Mouse (Mus musculus): ENCODE data around the gene Nol6.
A peak's percentile ranks its signal among the peaks of the same experiment; 100 is the strongest.
"Not testable (repeated sequence)": the region's sequence is repeated elsewhere in the genome, so short reads cannot be mapped to it uniquely, and the experiment has no call there.

The Nol6 gene

DNA sequence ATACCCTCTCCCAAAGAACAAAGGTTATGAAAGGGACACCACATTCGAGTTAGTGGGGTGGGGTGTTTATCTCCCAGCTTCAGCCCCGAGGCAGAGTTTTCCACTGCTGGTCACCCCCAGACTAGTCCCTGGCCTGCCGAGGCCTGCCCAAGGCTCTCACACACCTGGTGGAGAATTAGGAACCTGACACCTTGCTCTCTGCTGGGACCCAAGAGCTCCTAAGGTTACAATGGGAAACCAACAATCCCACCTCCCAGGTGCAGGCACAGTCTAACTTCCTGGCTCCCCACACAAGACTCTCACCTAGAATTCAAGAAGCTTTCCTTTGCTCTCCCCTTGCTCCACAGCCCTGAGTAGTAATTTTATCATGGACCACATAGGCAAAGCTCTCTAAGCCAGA is 7.4 kb downstream of the Nol6 start:
- no peak for DNase-seq

GRCm38 (mm10) chr4:41115793-41116192 is 8.5 kb downstream of the Nol6 start:
- no peak for DNase-seq

- no peak for DNase-seq
Measured at GRCm38 (mm10) chr4:41115074-41115473, 9.2 kb downstream of the Nol6 start.

DNA sequence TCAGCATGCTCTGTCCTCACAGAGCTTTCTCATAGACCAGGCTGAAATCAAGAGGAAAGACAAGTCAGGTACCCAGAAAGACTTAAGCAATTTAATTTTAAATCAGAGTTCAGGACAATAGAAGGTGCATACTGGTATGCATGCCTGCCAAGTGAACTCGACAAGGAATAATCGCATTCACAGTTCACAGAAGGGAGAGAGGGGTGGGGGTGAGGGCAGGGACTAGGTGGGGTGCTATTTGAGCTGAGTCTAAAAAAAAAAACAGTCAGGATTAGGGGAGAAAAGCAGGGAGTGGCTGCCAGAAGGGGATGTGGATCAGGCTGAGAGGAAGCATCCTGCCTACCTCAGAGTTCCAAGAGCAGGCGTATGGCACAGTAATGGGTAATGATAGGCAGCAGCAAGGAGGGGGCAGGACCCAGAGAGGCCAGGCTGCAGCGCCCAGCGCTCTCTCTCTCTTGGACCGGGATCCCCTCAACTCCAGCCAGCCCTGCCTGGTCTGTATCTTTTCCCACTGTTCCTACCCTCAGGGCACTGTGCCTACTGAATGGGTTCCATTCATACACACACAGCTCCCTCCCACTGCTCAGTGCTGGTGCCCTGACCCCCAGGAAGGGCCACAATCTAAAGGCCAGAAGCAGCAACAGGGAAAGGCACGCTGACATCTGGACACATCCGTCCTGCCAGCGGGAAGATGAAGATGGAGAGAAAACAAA is 9.7 kb downstream of the Nol6 start:
- DNase-seq = no peak

GRCm38 (mm10) chr4:41108717-41109425 is 15.4 kb downstream of the Nol6 start:
- no peak for DNase-seq

DNA sequence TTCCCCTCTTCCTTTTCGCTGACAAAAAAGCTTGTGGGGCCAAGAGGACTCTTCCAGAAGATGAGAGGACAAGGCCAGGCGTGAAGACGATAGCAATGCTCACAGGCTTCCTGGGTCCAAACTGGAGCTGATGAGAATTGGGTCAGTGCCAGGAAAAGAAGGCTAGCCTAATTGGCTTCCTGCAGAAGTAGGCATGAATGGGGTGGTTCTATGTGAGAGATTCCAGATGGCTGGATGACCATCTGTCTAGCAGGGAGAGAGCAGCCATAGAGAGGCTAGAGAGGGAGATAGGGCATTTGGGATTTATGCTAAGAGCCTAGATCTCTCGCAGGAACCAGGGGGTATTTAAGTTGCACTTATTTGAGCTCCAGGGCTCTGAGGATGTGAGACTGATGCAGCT is 16.8 kb downstream of the Nol6 start:
- DNase-seq = no peak

- no peak for DNase-seq
Measured at GRCm38 (mm10) chr4:41102901-41103300, 21.4 kb downstream of the Nol6 start.

GRCm38 (mm10) chr4:41100986-41101385 is 23.3 kb downstream of the Nol6 start:
- DNase-seq = no peak

- DNase-seq = no peak
Measured at GRCm38 (mm10) chr4:41098577-41098951, 25.7 kb downstream of the Nol6 start.

DNA sequence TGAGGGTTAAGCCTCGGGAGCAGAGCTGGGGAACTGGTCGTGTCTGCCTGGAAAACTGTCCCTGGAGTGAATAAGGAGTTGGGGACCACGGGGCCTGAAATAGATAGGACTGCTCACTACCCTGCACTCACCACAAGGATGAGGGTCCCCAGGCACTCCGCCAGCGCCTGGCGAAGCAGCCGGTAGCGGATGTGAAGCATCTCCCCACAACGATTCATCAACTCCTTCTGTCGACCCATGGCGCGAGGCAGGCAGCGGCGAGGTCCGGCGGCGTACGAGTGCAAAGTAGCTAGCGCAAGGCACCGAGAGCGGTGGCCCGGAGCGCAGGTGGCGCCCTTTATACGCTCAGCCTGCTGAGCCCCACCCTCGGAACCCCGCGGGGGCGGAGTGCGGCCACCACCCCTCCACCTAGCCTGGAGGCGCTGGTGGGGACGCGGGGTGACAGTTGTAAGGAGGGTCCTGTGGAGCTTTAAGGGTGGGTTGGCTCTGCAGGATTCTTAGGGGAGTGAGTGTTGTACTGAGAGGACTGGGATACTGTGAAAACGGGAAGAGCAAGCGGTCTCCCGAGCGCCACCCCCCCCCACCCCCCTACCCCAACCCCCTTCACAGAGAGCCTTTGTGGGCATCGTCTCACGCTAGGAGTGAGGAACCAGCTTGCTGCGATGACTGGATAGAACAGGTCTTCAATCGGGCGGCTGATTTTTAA is 26.2 kb downstream of the Nol6 start, which contains the start of gene Aqp3:
TSS of gene Aqp3 (minus strand) at position 313 of the 706 bp plus-strand sequence.
- peak; percentile 53 for DNase-seq

DNA sequence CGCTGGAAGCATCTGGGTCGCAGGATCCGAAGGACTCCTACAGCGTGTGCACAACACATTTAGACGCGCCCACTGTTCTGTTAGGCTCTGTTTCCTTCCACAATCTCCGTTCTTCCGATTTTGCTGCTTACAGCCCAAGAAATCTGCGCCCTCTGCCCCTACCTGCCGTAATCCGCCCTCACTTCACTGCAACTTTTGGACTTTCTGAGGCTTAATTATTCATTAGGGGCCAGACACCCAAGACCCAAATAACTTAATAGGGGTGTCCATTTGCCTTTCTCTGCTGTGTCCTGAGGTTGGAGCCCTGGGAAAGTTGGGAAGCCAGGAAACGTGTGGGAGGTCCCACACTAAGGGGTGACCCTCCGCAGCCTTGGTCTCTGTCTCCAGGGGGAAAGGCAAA is 26.9 kb downstream of the Nol6 start:
- DNase-seq = peak; percentile 34

GRCm38 (mm10) chr4:41096794-41097193 is 27.5 kb downstream of the Nol6 start:
- DNase-seq = no peak

DNA sequence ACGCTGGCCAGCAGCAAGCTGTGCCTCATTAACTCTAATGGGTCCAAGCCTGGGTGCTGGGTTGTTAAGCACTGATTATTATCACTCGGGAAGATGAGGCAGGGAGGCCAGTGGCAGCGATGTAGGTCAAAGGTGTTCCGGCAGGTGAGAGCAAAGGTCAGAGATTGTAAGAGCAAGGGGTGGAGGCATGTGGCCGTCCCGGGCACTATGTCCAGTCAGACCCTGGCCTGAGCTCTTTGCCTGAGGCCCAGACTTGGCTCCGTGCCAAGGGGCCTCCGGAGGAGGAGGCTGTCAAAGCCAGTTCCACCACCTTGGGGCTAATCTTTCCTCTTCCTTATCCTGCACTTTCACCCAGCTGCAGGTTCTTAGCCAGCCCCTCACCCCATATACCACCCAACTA is 28.1 kb downstream of the Nol6 start:
- peak; percentile 67 for DNase-seq

- no peak for DNase-seq
Measured at GRCm38 (mm10) chr4:41094361-41094760, 29.9 kb downstream of the Nol6 start.

GRCm38 (mm10) chr4:41092958-41093357 is 31.3 kb downstream of the Nol6 start:
- no peak for DNase-seq

DNA sequence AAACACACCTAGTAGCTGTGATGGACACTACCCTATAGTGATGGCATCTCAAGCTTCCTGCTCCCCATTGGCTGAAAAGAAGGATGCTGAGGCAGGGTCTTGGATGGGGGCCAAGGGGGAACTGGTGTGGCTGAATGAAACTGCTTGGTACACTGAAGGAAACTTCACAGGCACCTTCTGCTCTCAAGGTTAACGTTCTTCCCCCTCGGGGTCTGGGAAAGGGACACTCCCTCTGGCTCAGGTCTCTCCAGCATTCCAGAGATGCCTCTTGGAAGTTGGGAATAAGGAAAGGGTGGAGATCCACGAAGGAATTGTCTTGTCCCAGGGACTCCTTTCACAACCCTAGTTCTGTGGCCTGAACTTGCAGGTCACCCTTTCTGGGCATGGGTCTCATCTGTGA is 32.9 kb downstream of the Nol6 start:
- DNase-seq = no peak

GRCm38 (mm10) chr4:41089705-41090104 is 34.5 kb downstream of the Nol6 start:
- no peak for DNase-seq

GRCm38 (mm10) chr4:41089189-41089588 is 35.1 kb downstream of the Nol6 start:
- no peak for DNase-seq

DNA sequence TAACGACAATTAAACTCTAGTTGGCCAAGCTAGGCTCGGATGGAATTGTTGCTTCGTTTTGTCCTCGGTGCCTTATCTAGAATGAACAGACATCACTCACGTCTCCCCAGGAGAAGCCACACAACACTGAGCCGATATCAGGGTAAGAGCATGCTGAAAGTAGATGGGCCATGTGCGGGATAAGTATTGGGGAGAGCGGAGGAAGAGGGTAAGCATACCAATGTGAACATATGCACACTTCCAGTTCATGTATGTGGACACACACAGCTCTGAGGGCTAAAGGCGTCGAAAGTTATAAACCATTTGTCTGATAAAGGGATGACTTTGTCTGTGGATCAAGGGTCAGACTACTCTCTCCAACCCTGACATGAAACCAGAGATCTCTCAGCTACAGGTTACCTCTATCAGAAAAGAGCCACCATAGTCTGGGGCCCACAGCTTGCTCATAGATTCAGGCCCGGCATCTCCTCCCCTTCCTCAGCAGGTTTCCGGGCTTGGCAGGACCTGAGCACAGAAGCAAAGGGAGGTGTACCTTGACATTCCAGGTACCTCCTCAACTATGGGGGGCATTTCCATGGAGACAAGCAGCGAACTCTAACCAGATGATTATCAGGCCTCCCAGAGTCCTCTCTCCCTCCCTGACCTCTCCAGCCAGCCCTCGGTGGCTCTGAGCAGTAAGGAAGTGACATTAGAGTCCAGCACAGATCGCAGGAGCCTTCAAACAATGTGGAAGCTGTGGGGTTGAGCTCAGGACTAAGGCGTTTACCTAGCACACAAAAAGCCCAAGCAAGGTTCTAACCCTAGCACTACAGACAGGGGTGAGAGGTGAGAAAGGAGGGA is 36.6 kb downstream of the Nol6 start:
- DNase-seq = no peak

- no peak for DNase-seq
Measured at GRCm38 (mm10) chr4:41086947-41087346, 37.3 kb downstream of the Nol6 start.

GRCm38 (mm10) chr4:41084819-41085218 is 39.4 kb downstream of the Nol6 start:
- DNase-seq = no peak

DNA sequence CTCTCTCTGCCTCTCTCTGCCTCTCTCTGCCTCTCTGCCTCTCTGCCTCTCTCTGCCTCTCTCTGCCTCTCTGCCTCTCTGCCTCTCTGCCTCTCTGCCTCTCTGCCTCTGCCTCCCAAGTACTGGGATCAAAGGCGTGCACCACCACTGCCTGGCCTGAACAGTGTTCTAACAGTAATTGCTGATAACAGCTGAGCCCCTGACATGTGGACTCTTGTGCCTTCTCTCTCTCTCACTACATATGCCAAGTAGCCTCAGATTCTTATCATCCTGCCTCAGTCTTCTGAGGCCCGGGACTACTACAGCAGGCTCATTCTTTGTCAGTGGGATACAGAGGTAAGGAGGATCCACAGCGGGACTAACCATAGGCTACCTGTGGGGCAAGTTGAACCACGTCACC is 41.5 kb downstream of the Nol6 start:
- not testable (repeated sequence) for DNase-seq

GRCm38 (mm10) chr4:41081733-41082132 is 42.5 kb downstream of the Nol6 start:
- no peak for DNase-seq
